Mouse (Mus musculus) neural tube, embryonic 13.5 days (tissue): Measurements from ENCODE around the gene Prl8a1. TPM values are rescaled to one million over a fixed set of nuclear protein-coding genes. Genes with fewer than 3 reads are reported as not detected.

Source experiments
- ATAC-seq: fragments of 200-750 bp; cut with Nextera tagmentation; 2 replicates; pipeline ENCODE4 v1.8.0; 2017; ENCODE audit warnings: low read depth, mild to moderate bottlenecking, moderate TSS enrichment, moderate library complexity
- H3K27ac ChIP-seq: fragments of 300-500 bp; sonication (generic); replicated peaks from 2 replicates; pipeline ENCODE4 v1.5.1; 2015; ENCODE audit warnings: moderate library complexity, mild to moderate bottlenecking, inconsistent platforms
- H3K27me3 ChIP-seq: fragments of 300-500 bp; sonication (generic); 2 replicates; pipeline ENCODE4 v1.6.1; 2015; ENCODE audit warnings: mild to moderate bottlenecking, inconsistent platforms
- H3K36me3 ChIP-seq: fragments of 300-500 bp; sonication (generic); 2 replicates; pipeline ENCODE4 v1.6.1; 2015; ENCODE audit warnings: mild to moderate bottlenecking, inconsistent platforms
- H3K4me1 ChIP-seq: fragments of 300-500 bp; sonication (generic); replicated peaks from 2 replicates; pipeline ENCODE4 v1.6.1; 2015; ENCODE audit warnings: inconsistent platforms
- H3K4me2 ChIP-seq: fragments of 300-500 bp; sonication (generic); 2 replicates; pipeline ENCODE4 v1.6.1; 2015; ENCODE audit warnings: inconsistent platforms, mild to moderate bottlenecking, moderate library complexity
- H3K4me3 ChIP-seq: fragments of 300-500 bp; sonication (generic); 2 replicates; pipeline ENCODE4 v1.5.1; 2015; ENCODE audit warnings: mild to moderate bottlenecking, inconsistent platforms
- H3K9ac ChIP-seq: fragments of 300-500 bp; sonication (generic); 2 replicates; pipeline ENCODE4 v1.6.1; 2015; ENCODE audit warnings: moderate library complexity, mild to moderate bottlenecking, inconsistent platforms
- H3K9me3 ChIP-seq: fragments of 300-500 bp; sonication (generic); 2 replicates; pipeline ENCODE4 v1.6.1; 2016; ENCODE audit warnings: inconsistent platforms
- WGBS: fragments of 180-500 bp; shearing (Covaris S2); methylation state at CpG from one replicate; pipeline ENCODE4 v1.1.7; 2015; 5-methylcytosine and 5-hydroxymethylcytosine counted together
- polyA plus RNA-seq: library from polyadenylated mRNA; unstranded; fragments of >200 nt; fragmentation: Nextera tagmentation; extraction: Ambion mirVana; gene quantifications from 2 replicates; pipeline ENCODE4 v1.2.1, GENCODE M21; 2015

The Prl8a1 gene
- not detected in 2 replicates for polyA plus RNA-seq

DNA sequence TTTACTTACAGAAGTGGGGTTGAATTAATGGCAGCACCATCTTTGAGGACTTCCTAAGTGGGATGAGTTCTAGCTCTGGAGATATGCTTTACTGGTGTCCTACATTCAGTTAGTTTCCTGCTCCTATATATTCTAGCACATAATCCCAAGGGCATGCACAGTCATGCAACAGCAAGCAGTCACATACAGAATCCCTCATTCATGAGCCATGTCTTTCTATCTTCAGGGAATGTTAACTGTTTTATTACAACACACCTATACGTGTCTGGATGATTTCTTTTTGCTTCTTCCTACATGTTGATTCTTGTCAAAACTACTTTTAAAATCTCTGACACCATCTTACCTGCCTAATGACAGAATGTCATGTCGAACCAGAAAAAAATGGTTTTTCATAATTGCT is at the start of gene Prl8a1:
TSS of gene Prl8a1 (minus strand) at position 101 of the 400 bp plus-strand sequence.
- no peak within 1 kb of the TSS for H3K27ac ChIP-seq
- no peak for ATAC-seq
- no peaks in the 10 kb centered on the region for H3K36me3 ChIP-seq
- H3K4me3 ChIP-seq, result no peak within 1 kb of the TSS
- H3K4me1 ChIP-seq, result no peaks in the 10 kb centered on the region
- no peaks in the 10 kb centered on the region for H3K27me3 ChIP-seq
- no peak within 1 kb of the TSS for H3K9ac ChIP-seq
- H3K9me3 ChIP-seq, result no peaks in the 10 kb centered on the region
- no peak within 1 kb of the TSS for H3K4me2 ChIP-seq
- 81% methylated on average over 2 of the region's 2 CpGs for WGBS

- no peak for ATAC-seq
- Histone ChIP-seq H3K36me3 (no peaks in the 10 kb centered on the region), H3K27ac (no peak within 1 kb of the TSS), H3K9ac (no peak within 1 kb of the TSS), H3K4me3 (no peak within 1 kb of the TSS), H3K27me3 (no peaks in the 10 kb centered on the region), H3K4me1 (no peaks in the 10 kb centered on the region), H3K4me2 (no peak within 1 kb of the TSS), H3K9me3 (no peaks in the 10 kb centered on the region)
- WGBS, result 71% methylated on average over 4 of the region's 4 CpGs
Observed at GRCm38 (mm10) chr13:27610482-27610881, 28.5 kb upstream of the Prl8a1 start, which contains the start of gene Prl7b1. TSS of gene Prl7b1 (minus strand) at chr13:27610582.

GRCm38 (mm10) chr13:27564506-27564905 is 17.5 kb downstream of the Prl8a1 start, which contains the start of gene Prl8a9:
TSS of gene Prl8a9 (minus strand) at chr13:27564606.
- Histone ChIP-seq H3K4me3 (no peak within 1 kb of the TSS), H3K4me1 (no peaks in the 10 kb centered on the region), H3K9me3 (no peaks in the 10 kb centered on the region), H3K36me3 (no peaks in the 10 kb centered on the region), H3K4me2 (no peak within 1 kb of the TSS), H3K9ac (no peak within 1 kb of the TSS), H3K27me3 (no peaks in the 10 kb centered on the region), H3K27ac (no peak within 1 kb of the TSS)
- ATAC-seq, result no peak
- 92% methylated on average over 2 of the region's 2 CpGs for WGBS

GRCm38 (mm10) chr13:27553336-27553735 is 28.6 kb downstream of the Prl8a1 start:
- no peak for ATAC-seq
- Histone ChIP-seq H3K36me3 (no peaks in the 10 kb centered on the region), H3K9me3 (no peaks in the 10 kb centered on the region), H3K4me2 (no peak overlapping the region), H3K27ac (no peak overlapping the region), H3K4me3 (no peak overlapping the region), H3K4me1 (no peaks in the 10 kb centered on the region), H3K27me3 (no peaks in the 10 kb centered on the region), H3K9ac (no peak overlapping the region)

Other genes with a start within 250 kb of the Prl8a1 start
- gene Prl8a2, start 236.5 kb downstream of the Prl8a1 start, polyA plus RNA-seq, result not detected in 2 replicates
- gene Prl2b1, start 191.3 kb downstream of the Prl8a1 start, polyA plus RNA-seq, result not detected in 2 replicates
- not detected in 2 replicates for gene Prl8a6, start 143.5 kb downstream of the Prl8a1 start, polyA plus RNA-seq
- gene Prl8a8, start 69.0 kb downstream of the Prl8a1 start, polyA plus RNA-seq, result not detected in 2 replicates
- gene Prl8a9, start 17.6 kb downstream of the Prl8a1 start, polyA plus RNA-seq, result not detected in 2 replicates
- not detected in 2 replicates for gene Prl7b1, start 28.4 kb upstream of the Prl8a1 start, polyA plus RNA-seq
- gene Prl7a1, start 60.3 kb upstream of the Prl8a1 start, polyA plus RNA-seq, result not detected in 2 replicates
- not detected in 2 replicates for gene Prl7a2, start 85.9 kb upstream of the Prl8a1 start, polyA plus RNA-seq
- gene Prl7d1, start 134.6 kb upstream of the Prl8a1 start, polyA plus RNA-seq, result not detected in 2 replicates
- gene Prl7c1, start 198.6 kb upstream of the Prl8a1 start, polyA plus RNA-seq, result not detected in 2 replicates
- not detected in 2 replicates for gene Prl2a1, start 219.5 kb upstream of the Prl8a1 start, polyA plus RNA-seq